Mouse (Mus musculus) lung, embryonic 16.5 days (tissue): ENCODE data around the gene Lif. TPM values are rescaled to one million over a fixed set of nuclear protein-coding genes. Genes with fewer than 3 reads are reported as not detected.

Experiments used
- ATAC-seq: fragments of 200-750 bp; cut with Nextera tagmentation; 2 replicates; pipeline ENCODE4 v1.8.0; 2017; ENCODE audit warnings: low read depth, mild to moderate bottlenecking, moderate library complexity
- H3K27ac ChIP-seq: fragments of 300-500 bp; sonication (generic); 2 replicates; pipeline ENCODE4 v1.5.1; 2014; ENCODE audit warnings: mild to moderate bottlenecking, control low read depth, low read length
- H3K27me3 ChIP-seq: fragments of 300-500 bp; sonication (generic); 2 replicates; pipeline ENCODE4 v1.6.1; 2014; ENCODE audit warnings: low read depth, low read length, mixed read lengths; ENCODE audit not compliant: control insufficient read depth, insufficient read depth
- H3K36me3 ChIP-seq: fragments of 300-500 bp; sonication (generic); 2 replicates; pipeline ENCODE4 v1.6.1; 2014; ENCODE audit warnings: low read length; ENCODE audit not compliant: control insufficient read depth, insufficient read depth
- H3K4me1 ChIP-seq: fragments of 300-500 bp; sonication (generic); replicated peaks from 2 replicates; pipeline ENCODE4 v1.6.1; 2014; ENCODE audit warnings: low read length, mixed read lengths; ENCODE audit not compliant: control insufficient read depth, insufficient read depth
- H3K4me2 ChIP-seq: fragments of 300-500 bp; sonication (generic); 2 replicates; pipeline ENCODE4 v1.6.1; 2014; ENCODE audit warnings: low read depth, low read length, control low read depth
- H3K4me3 ChIP-seq: fragments of 300-500 bp; sonication (generic); 2 replicates; pipeline ENCODE4 v1.5.1; 2014; ENCODE audit warnings: mild to moderate bottlenecking, low read length, control low read depth
- H3K9ac ChIP-seq: fragments of 300-500 bp; sonication (generic); 2 replicates; pipeline ENCODE4 v1.6.1; 2014; ENCODE audit warnings: low read length, control low read depth
- H3K9me3 ChIP-seq: fragments of 300-500 bp; sonication (generic); 2 replicates; pipeline ENCODE4 v1.6.1; 2016; ENCODE audit warnings: low read length; ENCODE audit not compliant: control insufficient read depth
- WGBS: fragments of 180-500 bp; shearing (Covaris S2); extraction: QIAGEN DNeasy Blood & Tissue Kit; methylation state at CpG from one replicate; pipeline ENCODE4 v1.1.7; 2014; 5-methylcytosine and 5-hydroxymethylcytosine counted together
- polyA plus RNA-seq: library from polyadenylated mRNA; unstranded; fragments of >200 nt; fragmentation: Nextera tagmentation; extraction: Ambion mirVana; gene quantifications from 2 replicates; pipeline ENCODE4 v1.2.1, GENCODE M21; 2015

Lif gene
- polyA plus RNA-seq, 1 experiment from 2014 or later, result 0.44 TPM

GRCm38 (mm10) chr11:4319212-4319955, 62.0 kb downstream of the Lif start:
- Histone ChIP-seq H3K36me3 (no peaks in the 10 kb centered on the region), H3K27me3 (peaks cover 4% of the 10 kb centered on the region; the same call in 1 of the 2 replicates), H3K4me1 (no peaks in the 10 kb centered on the region), H3K9ac (no peak overlapping the region), H3K4me3 (no peak overlapping the region), H3K27ac (no peak overlapping the region), H3K4me2 (no peak overlapping the region), H3K9me3 (no peaks in the 10 kb centered on the region)
- WGBS, result 74% methylated on average over 14 of the region's 14 CpGs
- no peak for ATAC-seq

GRCm38 (mm10) chr11:4320876-4321275, 63.5 kb downstream of the Lif start:
- Histone ChIP-seq H3K9ac (no peak overlapping the region), H3K4me2 (no peak overlapping the region), H3K4me1 (no peaks in the 10 kb centered on the region), H3K27me3 (peaks cover 4% of the 10 kb centered on the region; the same call in 1 of the 2 replicates), H3K4me3 (no peak overlapping the region), H3K9me3 (no peaks in the 10 kb centered on the region), H3K36me3 (no peaks in the 10 kb centered on the region), H3K27ac (no peak overlapping the region)
- ATAC-seq, result no peak
- 29% methylated on average over 4 of the region's 4 CpGs for WGBS

Other genes starting within 250 kb of the Lif start
- 24.1 and 29.7 TPM in 2 replicates for gene Sec14l4, start 226.1 kb upstream of the Lif start, polyA plus RNA-seq
- 41.5 and 63.9 TPM in 2 replicates for gene Sec14l3, start 192.7 kb upstream of the Lif start, polyA plus RNA-seq
- gene Mtfp1, start 162.1 kb upstream of the Lif start, polyA plus RNA-seq, result 9.5 and 9.6 TPM in 2 replicates
- gene Sec14l2, start 134.1 kb upstream of the Lif start, polyA plus RNA-seq, result 2.9 and 3.3 TPM in 2 replicates
- gene Rnf215, start 122.4 kb upstream of the Lif start, polyA plus RNA-seq, result 33.6 and 35.7 TPM in 2 replicates
- 9.2 and 11.4 TPM in 2 replicates for gene Ccdc157, start 97.3 kb upstream of the Lif start, polyA plus RNA-seq
- gene Sf3a1, start 97.2 kb upstream of the Lif start, polyA plus RNA-seq, result 42.1 and 48.9 TPM in 2 replicates
- 30.5 and 34.3 TPM in 2 replicates for gene Tbc1d10a, start 70.8 kb upstream of the Lif start, polyA plus RNA-seq
- gene Castor1, start 39.3 kb upstream of the Lif start, polyA plus RNA-seq, result 6.5 and 9.1 TPM in 2 replicates
- 0.25 and 0.28 TPM in 2 replicates for gene Osm, start 21.1 kb upstream of the Lif start, polyA plus RNA-seq
- 0.28 and 0.35 TPM in 2 replicates for gene Hormad2, start 183.5 kb downstream of the Lif start, polyA plus RNA-seq